Mouse (Mus musculus): ENCODE measurements around the gene Trim75.
"Not testable (repeated sequence)": the region's sequence is repeated elsewhere in the genome, so short reads cannot be mapped to it uniquely, and the experiment has no call there.

Trim75 gene

GRCm38 (mm10) chr8:64987731-64988130, at the start of gene Trim75:
Trim75 (minus strand) TSS chr8:64987831.
- DNase-seq (ENCODE audit: low read depth, low spot score), result no peak

- no peak for DNase-seq (ENCODE audit: low read depth, low spot score)
These were observed 49.5 kb upstream of the Trim75 start, which contains the start of gene Apela for GRCm38 (mm10) chr8:65037117-65037533. Apela (minus strand) TSS chr8:65037336.

- DNase-seq (ENCODE audit: low read depth, low spot score), result no peak
These were observed 46.5 kb upstream of the Trim75 start for GRCm38 (mm10) chr8:65034136-65034535.

- no peak for DNase-seq (ENCODE audit: low read depth, low spot score)
These were observed 45.4 kb upstream of the Trim75 start for GRCm38 (mm10) chr8:65033056-65033455.

- DNase-seq (ENCODE audit: low read depth, low spot score), result no peak
These were observed 44.5 kb upstream of the Trim75 start for GRCm38 (mm10) chr8:65032107-65032506.

GRCm38 (mm10) chr8:65030735-65031485, 43.3 kb upstream of the Trim75 start:
- DNase-seq (ENCODE audit: low read depth, low spot score), result no peak

GRCm38 (mm10) chr8:65029776-65030175, 42.1 kb upstream of the Trim75 start:
- no peak for DNase-seq (ENCODE audit: low read depth, low spot score)

GRCm38 (mm10) chr8:65028959-65029686, 41.5 kb upstream of the Trim75 start:
- DNase-seq (ENCODE audit: low read depth, low spot score), result no peak

- DNase-seq (ENCODE audit: low read depth, low spot score), result peak; percentile 5
These were observed 34.9 kb upstream of the Trim75 start for GRCm38 (mm10) chr8:65022485-65022884.

- no peak for DNase-seq (ENCODE audit: low read depth, low spot score)
These were observed 30.8 kb upstream of the Trim75 start, which contains the start of the genes Trim61 and Trim60 for GRCm38 (mm10) chr8:65018423-65018822. Trim61 (minus strand) TSS chr8:65018523. Trim60 (minus strand) TSS chr8:65018584.

- DNase-seq (ENCODE audit: low read depth, low spot score), result not testable (repeated sequence)
These were observed 20.0 kb upstream of the Trim75 start for GRCm38 (mm10) chr8:65007616-65008015.

- no peak for DNase-seq (ENCODE audit: low read depth, low spot score)
These were observed 11.3 kb upstream of the Trim75 start for GRCm38 (mm10) chr8:64998806-64999365.

GRCm38 (mm10) chr8:64983150-64983897, 4.3 kb downstream of the Trim75 start:
- DNase-seq (ENCODE audit: low read depth, low spot score), result no peak

- no peak for DNase-seq (ENCODE audit: low read depth, low spot score)
These were observed 24.8 kb downstream of the Trim75 start for GRCm38 (mm10) chr8:64962836-64963235.

GRCm38 (mm10) chr8:64959025-64959424, 28.6 kb downstream of the Trim75 start:
- no peak for DNase-seq (ENCODE audit: low read depth, low spot score)

- DNase-seq (ENCODE audit: low read depth, low spot score), result no peak
These were observed 35.5 kb downstream of the Trim75 start for GRCm38 (mm10) chr8:64952101-64952500.

GRCm38 (mm10) chr8:64948371-64948770, 39.3 kb downstream of the Trim75 start:
- DNase-seq (ENCODE audit: low read depth, low spot score), result no peak

GRCm38 (mm10) chr8:64947698-64948034, 40.0 kb downstream of the Trim75 start:
- no peak for DNase-seq (ENCODE audit: low read depth, low spot score)

GRCm38 (mm10) chr8:64946820-64947697, 40.6 kb downstream of the Trim75 start, which contains the start of gene Tmem192:
Tmem192 (plus strand) TSS chr8:64947185.
- DNase-seq (ENCODE audit: low read depth, low spot score), result peak; percentile 84

GRCm38 (mm10) chr8:64946441-64946819, 41.2 kb downstream of the Trim75 start:
- no peak for DNase-seq (ENCODE audit: low read depth, low spot score)

- DNase-seq (ENCODE audit: low read depth, low spot score), result no peak
These were observed 42.0 kb downstream of the Trim75 start for GRCm38 (mm10) chr8:64945606-64946005.

All from skeletal muscle tissue, adult 2 months (tissue).